Mouse (Mus musculus) skeletal muscle tissue, adult 2 months (tissue): ENCODE measurements at regions not wholly inside any gene's neighbourhood (a gene's known extent, or its start where the extent isn't known, plus 50 kb on each side); places are given as distances from the start of the nearest gene placed in this dataset.

Source experiments
- DNase-seq: peaks from one replicate; pipeline ENCODE4 v3.0.0-alpha.2; 2012; ENCODE audit warnings: low read depth, low spot score

DNA sequence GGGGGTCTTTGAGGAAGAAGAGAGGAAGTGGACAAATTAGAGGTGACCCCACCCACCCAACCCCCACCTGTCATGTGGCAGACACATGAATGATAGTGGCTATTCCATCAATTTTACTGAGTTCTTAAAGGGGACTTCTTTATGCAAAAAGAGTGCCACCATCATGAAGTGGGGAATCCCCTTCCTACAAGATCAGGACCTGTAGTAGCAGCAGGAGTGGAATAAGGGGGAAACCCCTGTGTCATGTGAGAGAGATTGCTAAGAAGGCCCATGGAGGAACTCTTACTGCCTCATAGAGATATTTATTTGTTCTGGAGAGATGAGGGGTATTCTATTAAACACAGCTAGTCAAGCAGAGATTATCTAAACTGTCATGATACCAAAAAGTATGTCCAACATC is 393.4 kb upstream of the Atp11b start:
- no peak for DNase-seq

GRCm38 (mm10) chr3:35361086-35361485 is 392.8 kb upstream of the Atp11b start:
- no peak for DNase-seq

DNA sequence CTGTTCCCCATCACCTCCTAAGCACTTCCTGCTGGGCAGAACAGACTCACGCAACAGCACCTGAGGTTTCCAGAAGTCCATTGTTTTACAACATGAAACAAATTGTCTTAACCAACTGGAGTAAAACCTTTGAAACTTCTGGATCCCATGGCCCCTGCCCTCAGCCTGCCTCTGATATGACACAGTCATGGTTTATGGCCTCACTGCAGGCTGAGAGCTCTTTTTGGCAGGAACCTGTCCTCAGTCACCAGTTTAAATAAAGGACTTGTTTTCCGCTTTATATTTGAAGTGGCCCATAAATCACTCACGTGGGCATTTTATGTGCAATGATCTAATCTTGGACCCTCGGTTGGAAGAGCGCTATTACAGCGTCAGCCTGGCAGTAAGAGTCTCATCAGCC is 388.5 kb upstream of the Atp11b start:
- no peak for DNase-seq

DNA sequence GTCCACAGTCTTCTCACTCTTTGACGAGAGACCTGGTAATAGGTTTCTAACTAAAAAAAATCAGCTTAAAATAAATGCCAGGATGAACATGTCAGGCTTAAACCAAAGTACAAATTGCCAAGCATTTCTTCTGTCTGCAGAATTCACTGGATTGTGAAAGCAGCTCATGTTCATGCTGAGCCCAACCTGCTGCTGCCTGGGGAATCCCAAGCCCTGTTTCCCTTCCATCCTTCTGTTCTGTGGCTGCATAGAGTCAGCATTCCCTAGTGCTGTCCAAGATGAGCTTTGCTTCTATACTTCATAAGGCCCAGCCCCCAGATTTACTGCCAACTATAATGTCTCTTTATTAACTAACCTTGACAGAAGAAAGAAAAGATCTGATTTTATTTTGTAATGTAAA is 381.6 kb upstream of the Atp11b start:
- no peak for DNase-seq

GRCm38 (mm10) chr3:35387386-35387785 is 366.5 kb upstream of the Atp11b start:
- no peak for DNase-seq

DNA sequence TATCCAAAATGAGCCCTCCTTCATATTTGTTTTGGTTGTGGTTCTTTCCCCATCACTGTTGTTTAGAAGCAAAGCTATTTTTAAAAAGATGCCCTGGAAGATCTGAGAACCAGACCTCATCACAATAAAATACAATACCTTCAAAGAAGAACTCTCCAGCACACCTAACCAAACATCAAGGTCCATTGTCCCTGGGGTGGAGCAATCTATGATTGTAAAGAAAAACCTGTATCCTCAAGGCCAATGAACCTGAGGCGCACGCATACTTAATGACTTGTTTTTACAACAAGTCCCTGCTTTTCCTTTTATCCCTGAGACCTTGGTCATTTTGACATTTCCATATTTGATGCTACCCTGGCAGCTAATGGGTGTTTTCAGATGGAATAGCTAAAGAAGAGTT is 361.2 kb upstream of the Atp11b start:
- DNase-seq: no peak

GRCm38 (mm10) chr3:35400213-35400612 is 353.7 kb upstream of the Atp11b start:
- no peak for DNase-seq

- DNase-seq: no peak
Observed at GRCm38 (mm10) chr3:35402666-35403065, 351.2 kb upstream of the Atp11b start.

DNA sequence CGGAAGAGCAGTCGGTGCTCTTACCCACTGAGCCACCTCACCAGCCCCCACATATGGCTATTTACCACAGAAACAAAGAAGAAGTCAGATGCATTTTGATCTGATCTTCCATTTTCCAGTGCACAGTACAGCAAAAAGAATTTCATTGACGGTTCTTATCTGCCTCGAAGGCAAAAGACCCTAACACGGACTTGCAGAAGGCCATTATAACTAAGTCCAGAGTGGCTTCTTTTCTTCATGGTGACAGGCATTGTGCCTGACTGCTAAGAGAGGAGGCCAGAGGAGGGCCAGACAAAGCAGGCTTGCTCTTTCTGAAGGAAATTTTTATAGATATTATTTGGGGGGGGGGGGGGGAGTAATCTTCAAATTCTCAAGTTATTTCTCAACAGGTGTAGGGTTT is 350.0 kb upstream of the Atp11b start:
- no peak for DNase-seq

- DNase-seq: peak; percentile 15
Observed at GRCm38 (mm10) chr3:35404492-35405390, 349.2 kb upstream of the Atp11b start.

DNA sequence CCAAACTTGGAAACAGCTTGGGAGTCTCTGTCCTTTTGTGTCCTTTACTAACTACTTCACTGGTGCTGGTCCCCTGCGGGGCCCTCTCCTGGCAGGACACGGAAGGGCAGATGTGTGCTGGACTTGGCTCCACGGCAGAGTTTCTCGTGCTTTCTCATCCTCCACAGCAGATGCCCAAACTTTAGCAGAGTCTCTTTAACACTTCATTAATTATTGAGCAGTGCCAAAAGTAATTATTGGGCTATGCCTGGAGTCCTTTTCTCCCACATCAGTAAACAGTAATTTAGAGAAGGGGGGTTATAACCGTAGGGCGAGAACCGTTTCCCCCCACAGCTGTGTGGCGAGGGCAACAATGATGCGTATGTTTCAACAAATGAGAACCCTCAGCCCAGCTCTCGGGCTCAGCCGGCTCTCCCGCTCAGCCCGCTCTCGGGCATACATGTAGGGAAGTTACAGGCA is 348.3 kb upstream of the Atp11b start:
- DNase-seq: peak; percentile 9

DNA sequence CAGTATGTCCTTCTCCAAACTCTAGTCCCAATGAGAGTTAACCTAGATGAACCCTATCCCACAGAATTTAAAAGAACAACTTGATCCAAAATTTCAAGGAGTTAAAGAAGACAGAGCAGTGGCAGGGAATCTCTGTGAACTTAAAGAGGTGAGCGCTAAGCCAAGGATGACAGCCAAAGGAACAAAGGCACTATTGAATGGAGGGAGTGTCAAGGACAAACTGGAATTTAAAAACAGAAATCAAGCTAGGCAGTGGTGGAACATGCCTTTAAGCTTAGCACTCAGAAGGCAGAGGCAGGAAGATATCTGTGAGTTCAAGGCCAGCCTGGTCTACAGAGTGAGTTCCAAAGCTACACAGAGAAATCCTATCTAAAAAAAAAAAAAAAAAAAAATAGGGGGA is 316.2 kb upstream of the Atp11b start:
- DNase-seq: no peak

- no peak for DNase-seq
Observed at GRCm38 (mm10) chr3:35462858-35463257, 291.0 kb upstream of the Atp11b start.

- DNase-seq: no peak
Observed at GRCm38 (mm10) chr3:35464212-35464911, 289.5 kb upstream of the Atp11b start.

DNA sequence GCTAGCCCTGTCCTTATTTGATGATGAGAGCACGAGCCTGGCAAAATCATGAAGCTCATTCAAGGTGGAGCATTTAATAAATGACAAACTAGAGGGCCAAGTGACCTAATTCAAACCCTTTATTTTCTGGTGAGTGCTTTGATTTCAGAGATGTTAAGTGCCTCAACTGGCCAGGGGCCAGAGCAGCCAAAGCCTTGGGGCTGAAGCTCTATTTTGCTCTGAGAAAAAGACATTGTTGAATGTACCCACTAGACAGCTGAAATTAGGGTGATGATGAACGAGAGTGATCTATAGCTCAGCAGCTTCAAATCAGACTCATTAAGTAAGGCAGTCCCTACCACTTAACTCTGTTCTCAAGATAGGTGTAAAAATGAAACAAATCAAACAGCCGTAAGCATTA is 287.9 kb upstream of the Atp11b start:
- no peak for DNase-seq

DNA sequence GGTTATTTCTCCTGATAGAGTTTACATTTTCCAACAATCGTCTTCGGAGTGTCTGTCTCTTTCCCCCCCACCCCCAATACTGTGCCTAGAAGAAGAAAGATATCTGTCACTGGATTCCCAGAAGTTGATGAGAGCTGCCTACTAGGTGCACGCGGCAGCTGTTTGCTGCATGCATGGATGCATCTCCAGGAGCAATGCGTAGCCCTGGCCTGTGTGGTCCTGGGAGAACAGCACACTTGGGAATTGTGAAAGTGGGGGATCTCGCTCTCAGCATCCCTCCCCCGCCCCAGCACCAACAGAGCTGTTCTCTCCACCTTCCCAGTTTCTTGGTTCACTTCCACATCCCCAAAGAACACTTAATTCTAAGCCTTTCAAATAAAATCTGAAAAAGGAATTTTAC is 280.6 kb upstream of the Atp11b start:
- DNase-seq: no peak

DNA sequence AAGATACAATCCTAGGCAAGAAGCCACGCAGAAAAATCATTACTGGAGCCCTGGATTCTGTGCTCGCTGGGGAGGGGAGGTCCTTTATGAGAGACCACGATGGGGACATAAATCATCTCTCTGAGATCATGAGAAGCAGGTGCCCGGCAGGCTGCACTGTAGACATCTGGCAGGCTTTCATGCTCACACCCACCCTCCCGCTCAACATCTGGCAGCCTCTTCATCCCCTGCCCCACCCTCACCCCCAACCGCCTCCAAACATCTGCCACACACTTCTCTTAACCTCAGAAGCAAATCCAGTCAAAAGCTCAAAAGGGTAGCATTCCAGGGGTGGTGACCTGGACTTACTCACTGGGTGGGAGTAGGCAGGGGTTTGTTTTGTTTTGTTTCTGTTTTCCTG is 279.5 kb upstream of the Atp11b start:
- DNase-seq: no peak

- DNase-seq: no peak
Observed at GRCm38 (mm10) chr3:35475326-35475725, 278.6 kb upstream of the Atp11b start.

DNA sequence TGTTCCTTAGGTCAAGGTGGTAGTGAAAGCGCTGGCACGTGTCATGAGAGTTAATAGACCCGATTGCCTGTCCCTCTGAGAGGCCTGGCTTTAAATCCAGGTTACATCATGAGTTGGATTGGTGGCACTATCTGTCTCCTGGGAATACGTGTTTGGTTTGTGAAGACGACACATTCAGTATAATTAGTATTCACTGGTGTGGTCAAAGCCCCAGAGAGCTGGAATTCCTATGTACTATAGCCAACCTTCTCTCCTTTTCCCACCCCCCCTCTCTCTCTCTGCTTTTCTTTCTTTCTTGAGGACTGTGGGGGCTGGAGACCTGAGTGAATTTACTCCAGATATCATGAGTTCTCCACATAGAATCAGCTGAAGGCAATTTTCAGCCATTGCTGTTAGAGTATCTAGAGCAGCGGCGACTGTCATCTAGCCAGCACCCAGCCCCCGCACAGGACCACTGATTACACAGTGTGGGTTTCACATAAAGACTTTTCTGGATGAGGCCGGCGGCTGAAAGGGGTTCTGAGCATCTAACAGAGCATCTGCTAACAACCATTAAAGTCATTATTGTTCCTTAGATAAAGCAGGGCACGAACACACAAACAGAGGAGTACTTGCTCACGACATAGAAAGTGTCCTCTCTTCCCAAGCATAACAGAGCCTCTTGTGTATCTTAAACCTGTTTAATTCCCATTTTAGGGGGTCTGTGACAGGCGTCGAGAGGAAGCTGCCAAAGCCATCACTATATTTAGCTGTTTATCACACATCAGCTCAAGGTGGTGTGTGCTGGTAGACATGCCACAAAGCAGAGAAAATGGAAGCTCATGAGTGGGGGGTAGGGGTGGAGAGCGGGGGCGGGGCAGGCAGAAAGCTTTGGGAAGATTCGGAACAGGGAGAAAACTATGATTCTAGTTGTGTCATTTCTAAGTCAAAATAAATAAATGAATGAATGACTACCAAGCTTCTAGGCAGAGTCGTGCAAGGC is 272.9 kb upstream of the Atp11b start:
- no peak for DNase-seq

DNA sequence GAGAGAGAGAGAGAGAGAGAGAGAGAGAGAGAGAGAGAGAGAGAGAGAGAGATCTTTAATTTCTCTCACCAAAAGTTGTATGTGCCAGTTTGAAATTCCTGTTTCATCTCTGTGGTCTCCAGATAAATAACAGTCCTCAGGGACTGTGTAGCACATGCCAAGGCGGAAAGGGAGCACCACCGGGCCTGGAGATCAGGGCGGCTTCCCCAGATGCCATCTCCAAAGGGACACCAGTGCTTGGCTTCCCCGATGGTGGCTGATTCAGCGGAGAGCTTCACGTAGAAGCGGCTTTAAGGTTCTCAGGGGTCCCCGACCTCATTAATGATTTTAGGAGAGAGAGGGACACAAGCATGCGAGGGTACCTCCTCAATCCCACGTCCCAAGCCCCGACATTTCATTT is 272.1 kb upstream of the Atp11b start:
- DNase-seq: no peak

- DNase-seq: peak; percentile 21
Observed at GRCm38 (mm10) chr3:35482296-35482695, 271.6 kb upstream of the Atp11b start.

DNA sequence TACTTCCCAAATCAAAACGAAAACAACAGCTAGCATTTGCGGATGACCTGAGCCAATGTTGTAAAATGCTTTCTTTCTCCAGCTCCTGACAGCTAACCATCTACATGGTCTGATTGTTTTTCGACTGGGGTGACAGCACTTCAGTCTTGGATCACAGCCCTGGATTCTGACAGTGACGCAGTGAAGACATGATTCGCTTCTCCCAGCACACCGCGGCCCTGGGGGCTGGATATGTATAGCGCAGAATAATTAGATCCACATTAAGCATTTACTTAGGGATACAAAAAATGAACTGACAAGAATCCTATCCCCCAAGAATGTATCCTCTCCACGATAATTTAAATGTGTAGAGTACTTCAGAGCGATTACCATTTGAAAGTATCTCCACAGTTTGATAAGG is 271.1 kb upstream of the Atp11b start:
- DNase-seq: no peak
